Mouse (Mus musculus) left cerebral cortex, postnatal 10 days (tissue): ENCODE results near the gene Hmox1. TPM values are rescaled to one million over a fixed set of nuclear protein-coding genes. Genes with fewer than 3 reads are reported as not detected.
A peak's percentile ranks its signal among the peaks of the same experiment; 100 is the strongest.

ENCODE experiments used
- DNase-seq, 2 experiments: peaks; one replicate each; pipeline ENCODE4 v3.0.0; 2021 to 2022; ENCODE audit warnings: low spot score in 2 of 2, mixed read lengths in 1 of 2; ENCODE audit errors: extremely low spot score in 1 of 2
- intact Hi-C: fragments of 180-260 bp; cut with DNase I; formaldehyde crosslinking; loops from one replicate; pipeline ENCODE4 v1.15.1; 2025
- total RNA-seq, 2 experiments: library from RNA; stranded (reverse); gene quantifications; 2 replicates each; pipeline ENCODE4 v1.2.3; 2021

Hmox1 gene
- total RNA-seq, 2 experiments from 2014 or later = 4.6 to 4.7 TPM

- intact Hi-C loops = no loop called here
- DNase-seq = peak; percentile 24 to 64
Observed at GRCm38 (mm10) chr8:75137536-75137935, 44.1 kb downstream of the Hmox1 start.

Other genes with a start within 250 kb of the Hmox1 start
- not detected for gene Isx, start 220.4 kb upstream of the Hmox1 start, total RNA-seq
- 10 to 100 TPM; 27.5 to 28.1 TPM for gene Hmgxb4, start 100.3 kb upstream of the Hmox1 start, total RNA-seq
- gene Tom1, start 59.9 kb upstream of the Hmox1 start, total RNA-seq = 10 to 100 TPM; 34.4 to 42.1 TPM
- 10 to 100 TPM in 1 of 2 experiments, 1 to 10 TPM in 1; 9.3 to 10.4 TPM for gene Mcm5, start 15.9 kb downstream of the Hmox1 start, total RNA-seq
- gene Rasd2, start 120.3 kb downstream of the Hmox1 start, total RNA-seq = 10 to 100 TPM; 33.5 to 46.8 TPM